Mouse (Mus musculus): ENCODE measurements around the gene Sertad3. TPM values are rescaled to one million over a fixed set of nuclear protein-coding genes. Genes with fewer than 3 reads are reported as not detected.

Gene Sertad3
- polyA plus RNA-seq, 1 experiment, result 11.8 TPM

DNA sequence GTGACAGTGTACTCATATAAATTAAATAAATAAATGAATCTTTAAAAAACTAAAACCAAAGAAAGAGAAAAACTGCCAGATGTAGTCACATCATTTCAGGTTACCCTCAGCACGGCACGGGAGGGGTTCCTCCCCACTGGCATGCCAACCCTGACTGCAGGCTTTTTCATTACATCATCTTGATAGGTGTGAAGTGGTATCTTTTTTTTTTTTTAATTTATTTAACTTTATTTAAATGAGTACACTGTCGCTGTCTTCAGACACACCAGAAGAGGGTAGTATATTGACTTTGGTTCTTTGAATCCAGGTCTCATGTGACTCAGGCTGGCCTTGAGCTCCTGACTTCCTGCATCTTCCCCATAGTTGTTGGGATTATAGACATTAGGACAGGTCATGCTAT lies 18.3 kb upstream of the Sertad3 start:
- H3K9ac ChIP-seq (ENCODE audit: low read depth, poor library complexity, severe bottlenecking), result no peak overlapping the region
- no peak overlapping the region for H3K27ac ChIP-seq (ENCODE audit: insufficient read depth, low read length)
- H3K27me3 ChIP-seq (ENCODE audit: control insufficient read depth, insufficient read depth, low read length, poor library complexity, severe bottlenecking), result no peaks in the 10 kb centered on the region
- no peaks in the 10 kb centered on the region for H3K36me3 ChIP-seq (ENCODE audit: control insufficient read depth, insufficient read depth, low read length, poor library complexity, severe bottlenecking)
- no peak overlapping the region for H3K4me3 ChIP-seq (ENCODE audit: low read depth, low read length)
- H3K4me1 ChIP-seq (ENCODE audit: control insufficient read depth, insufficient read depth, low read length), result no peaks in the 10 kb centered on the region
- TF ChIP-seq CTCF (IDR thresholded peaks at IDR 0.05; ENCODE audit: low read depth, low read length), result no peak
- H3K9me3 ChIP-seq (replicated peaks; ENCODE audit: control insufficient read depth, insufficient read depth, low read length, poor library complexity, severe bottlenecking), result no peaks in the 10 kb centered on the region

DNA sequence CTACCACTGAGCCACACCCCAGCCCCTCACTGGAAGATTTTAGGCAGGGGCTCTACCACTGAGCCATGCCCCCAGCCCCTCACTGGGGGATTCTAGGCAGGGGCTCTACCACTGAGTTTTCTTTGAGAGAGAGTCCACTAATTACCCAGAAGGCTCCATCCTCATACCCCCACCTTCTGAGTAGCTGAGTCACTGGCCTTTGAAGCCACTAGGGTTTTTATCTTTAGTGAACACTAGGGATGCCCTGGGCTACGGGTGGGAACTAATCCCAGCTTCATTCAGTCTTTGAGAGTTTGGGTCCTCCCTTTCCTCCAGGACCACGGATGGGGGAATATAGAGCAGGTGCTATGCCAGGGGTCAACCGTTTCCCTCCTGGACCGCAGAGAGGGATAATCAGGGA lies 15.0 kb upstream of the Sertad3 start:
- no peaks in the 10 kb centered on the region for H3K9me3 ChIP-seq (replicated peaks; ENCODE audit: control insufficient read depth, insufficient read depth, low read length, poor library complexity, severe bottlenecking)
- TF ChIP-seq POLR2A (IDR thresholded peaks at IDR 0.05; ENCODE audit: insufficient read depth, low read length) (no peak), EP300 (IDR thresholded peaks at IDR 0.05; ENCODE audit: insufficient read depth, low read depth, low read length) (no peak), CTCF (IDR thresholded peaks at IDR 0.05; ENCODE audit: low read depth, low read length) (no peak)
- no peaks in the 10 kb centered on the region for H3K36me3 ChIP-seq (ENCODE audit: control insufficient read depth, insufficient read depth, low read length, poor library complexity, severe bottlenecking)

DNA sequence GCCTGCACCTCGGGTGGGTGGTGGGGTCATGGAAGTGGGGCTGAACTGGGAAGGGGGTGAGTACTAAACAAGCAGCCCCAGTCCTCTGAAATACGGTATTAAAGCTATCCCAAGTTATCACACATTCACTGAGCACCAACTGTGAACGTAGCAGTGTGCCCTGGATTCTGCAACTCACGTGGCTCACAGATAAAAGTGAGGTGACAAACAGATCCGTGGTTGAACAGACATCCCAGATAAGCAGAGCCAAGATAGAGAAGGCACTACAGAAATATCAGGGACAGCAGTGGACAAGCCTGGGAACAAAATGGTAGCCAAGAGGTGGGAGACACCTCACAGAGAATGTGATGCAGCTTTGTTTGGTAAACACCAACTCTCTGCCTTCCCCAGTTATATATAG lies 13.9 kb upstream of the Sertad3 start:
- Histone ChIP-seq H3K4me1 (ENCODE audit: control insufficient read depth, insufficient read depth, low read length) (no peaks in the 10 kb centered on the region), H3K9ac (ENCODE audit: low read depth, poor library complexity, severe bottlenecking) (no peak overlapping the region), H3K36me3 (ENCODE audit: control insufficient read depth, insufficient read depth, low read length, poor library complexity, severe bottlenecking) (no peaks in the 10 kb centered on the region), H3K4me3 (ENCODE audit: low read depth, low read length) (no peak overlapping the region), H3K27me3 (ENCODE audit: control insufficient read depth, insufficient read depth, low read length, poor library complexity, severe bottlenecking) (no peaks in the 10 kb centered on the region), H3K27ac (ENCODE audit: insufficient read depth, low read length) (no peak overlapping the region), H3K9me3 (replicated peaks; ENCODE audit: control insufficient read depth, insufficient read depth, low read length, poor library complexity, severe bottlenecking) (no peaks in the 10 kb centered on the region)
- no peak for TF ChIP-seq POLR2A (IDR thresholded peaks at IDR 0.05; ENCODE audit: insufficient read depth, low read length)
- no peak for TF ChIP-seq CTCF (IDR thresholded peaks at IDR 0.05; ENCODE audit: low read depth, low read length)
- no peak for TF ChIP-seq EP300 (IDR thresholded peaks at IDR 0.05; ENCODE audit: insufficient read depth, low read depth, low read length)

More for the DNA sequence above, 15.0 kb upstream of the Sertad3 start:
- Histone ChIP-seq H3K4me1 (ENCODE audit: control insufficient read depth, insufficient read depth, low read length) (no peaks in the 10 kb centered on the region), H3K27me3 (ENCODE audit: control insufficient read depth, insufficient read depth, low read length, poor library complexity, severe bottlenecking) (no peaks in the 10 kb centered on the region), H3K9ac (ENCODE audit: low read depth, poor library complexity, severe bottlenecking) (no peak overlapping the region), H3K4me3 (ENCODE audit: low read depth, low read length) (no peak overlapping the region), H3K27ac (ENCODE audit: insufficient read depth, low read length) (no peak overlapping the region)

DNA sequence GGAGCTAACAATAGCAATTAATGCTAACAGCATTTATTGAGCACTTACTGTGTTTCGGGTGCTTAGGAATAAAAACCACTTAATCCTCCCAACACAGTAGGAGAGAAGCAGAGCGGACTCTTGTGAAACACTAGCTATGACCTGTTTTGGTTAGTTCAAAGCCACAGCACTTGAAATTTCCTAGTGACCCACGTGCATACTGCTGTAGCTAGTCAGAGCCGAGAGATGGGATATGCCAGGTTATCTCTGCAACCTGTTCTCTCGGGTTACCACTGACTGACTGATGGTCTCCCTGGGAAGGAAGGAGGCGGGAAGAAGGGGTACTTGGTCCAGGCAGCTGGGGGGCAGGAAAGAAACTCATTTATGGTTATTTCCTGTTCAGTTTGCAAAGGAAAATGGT lies 13.1 kb upstream of the Sertad3 start:
- H3K27ac ChIP-seq (ENCODE audit: insufficient read depth, low read length), result no peak overlapping the region
- H3K4me1 ChIP-seq (ENCODE audit: control insufficient read depth, insufficient read depth, low read length), result no peaks in the 10 kb centered on the region
- H3K27me3 ChIP-seq (ENCODE audit: control insufficient read depth, insufficient read depth, low read length, poor library complexity, severe bottlenecking), result no peaks in the 10 kb centered on the region
- TF ChIP-seq EP300 (IDR thresholded peaks at IDR 0.05; ENCODE audit: insufficient read depth, low read depth, low read length) (no peak), CTCF (IDR thresholded peaks at IDR 0.05; ENCODE audit: low read depth, low read length) (no peak), POLR2A (IDR thresholded peaks at IDR 0.05; ENCODE audit: insufficient read depth, low read length) (no peak)
- H3K9ac ChIP-seq (ENCODE audit: low read depth, poor library complexity, severe bottlenecking), result no peak overlapping the region
- no peaks in the 10 kb centered on the region for H3K36me3 ChIP-seq (ENCODE audit: control insufficient read depth, insufficient read depth, low read length, poor library complexity, severe bottlenecking)
- H3K4me3 ChIP-seq (ENCODE audit: low read depth, low read length), result no peak overlapping the region
- no peaks in the 10 kb centered on the region for H3K9me3 ChIP-seq (replicated peaks; ENCODE audit: control insufficient read depth, insufficient read depth, low read length, poor library complexity, severe bottlenecking)

DNA sequence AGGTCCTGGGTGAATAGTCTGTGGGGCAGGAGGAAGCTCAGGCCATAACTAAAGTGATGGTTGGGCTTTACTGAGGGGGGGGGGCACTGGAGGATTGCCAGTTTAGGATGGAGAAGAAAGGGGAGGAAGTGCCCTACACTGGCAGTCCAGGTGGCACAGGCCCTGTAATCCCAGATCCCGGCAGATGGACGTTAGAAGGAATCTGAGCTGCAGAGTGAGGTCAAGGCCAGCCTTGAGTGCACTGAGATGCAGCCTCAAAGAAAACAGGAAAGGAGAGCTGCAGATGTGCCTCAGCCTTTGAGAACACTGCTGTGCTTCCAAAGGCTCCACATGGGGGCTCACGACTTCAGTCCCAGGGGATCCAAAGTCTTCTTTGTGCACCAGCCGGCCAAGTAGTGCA lies 5.9 kb upstream of the Sertad3 start:
- H3K27me3 ChIP-seq (ENCODE audit: control insufficient read depth, insufficient read depth, low read length, poor library complexity, severe bottlenecking), result no peaks in the 10 kb centered on the region
- TF ChIP-seq POLR2A (IDR thresholded peaks at IDR 0.05; ENCODE audit: insufficient read depth, low read length) (no peak), EP300 (IDR thresholded peaks at IDR 0.05; ENCODE audit: insufficient read depth, low read depth, low read length) (no peak), CTCF (IDR thresholded peaks at IDR 0.05; ENCODE audit: low read depth, low read length) (no peak)
- H3K9ac ChIP-seq (ENCODE audit: low read depth, poor library complexity, severe bottlenecking), result no peak overlapping the region
- no peaks in the 10 kb centered on the region for H3K4me1 ChIP-seq (ENCODE audit: control insufficient read depth, insufficient read depth, low read length)
- H3K4me3 ChIP-seq (ENCODE audit: low read depth, low read length), result no peak overlapping the region
- no peak overlapping the region for H3K27ac ChIP-seq (ENCODE audit: insufficient read depth, low read length)
- no peaks in the 10 kb centered on the region for H3K9me3 ChIP-seq (replicated peaks; ENCODE audit: control insufficient read depth, insufficient read depth, low read length, poor library complexity, severe bottlenecking)
- no peaks in the 10 kb centered on the region for H3K36me3 ChIP-seq (ENCODE audit: control insufficient read depth, insufficient read depth, low read length, poor library complexity, severe bottlenecking)

DNA sequence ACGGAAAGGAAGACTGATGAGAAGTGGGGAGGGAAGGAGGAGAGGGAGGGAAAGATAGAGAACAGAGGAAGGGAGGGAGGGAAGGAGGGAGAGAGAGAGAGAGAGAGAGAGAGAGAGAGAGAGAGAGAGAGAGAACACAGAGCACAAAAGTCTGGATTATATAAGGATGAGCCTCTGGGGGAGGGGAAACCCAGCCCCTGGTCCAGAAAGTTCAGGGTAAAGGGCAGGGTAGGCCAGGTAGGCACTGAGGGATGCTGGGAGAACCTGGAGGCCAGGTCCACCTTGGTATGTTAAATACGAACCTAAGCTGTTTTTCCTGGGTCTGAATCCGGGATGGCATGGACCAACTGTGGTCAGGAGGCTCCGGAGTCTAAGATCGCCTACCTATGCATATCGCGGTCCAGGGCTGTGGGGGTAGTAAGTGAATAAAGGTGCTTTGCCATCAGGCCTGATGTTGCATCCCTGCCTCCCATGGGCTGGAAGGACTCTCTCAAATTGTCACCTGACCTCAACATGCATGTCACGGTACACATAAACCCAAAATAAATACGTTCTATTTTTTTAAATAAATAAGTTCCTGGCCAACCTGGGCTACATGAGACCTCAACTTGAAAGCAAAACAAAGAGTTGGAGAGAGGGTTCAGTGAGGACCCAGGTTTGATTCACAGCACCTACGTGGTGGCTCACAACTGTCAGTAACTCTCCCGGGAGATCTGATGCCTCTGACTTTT lies 2.0 kb upstream of the Sertad3 start:
- Histone ChIP-seq H3K4me3 (ENCODE audit: low read depth, low read length) (no peak overlapping the region), H3K9ac (ENCODE audit: low read depth, poor library complexity, severe bottlenecking) (no peak overlapping the region), H3K9me3 (replicated peaks; ENCODE audit: control insufficient read depth, insufficient read depth, low read length, poor library complexity, severe bottlenecking) (no peaks in the 10 kb centered on the region), H3K36me3 (ENCODE audit: control insufficient read depth, insufficient read depth, low read length, poor library complexity, severe bottlenecking) (peaks cover 3% of the 10 kb centered on the region), H3K27ac (ENCODE audit: insufficient read depth, low read length) (no peak overlapping the region), H3K27me3 (ENCODE audit: control insufficient read depth, insufficient read depth, low read length, poor library complexity, severe bottlenecking) (no peaks in the 10 kb centered on the region), H3K4me1 (ENCODE audit: control insufficient read depth, insufficient read depth, low read length) (peaks cover 2% of the 10 kb centered on the region)
- TF ChIP-seq POLR2A (IDR thresholded peaks at IDR 0.05; ENCODE audit: insufficient read depth, low read length) (no peak), CTCF (IDR thresholded peaks at IDR 0.05; ENCODE audit: low read depth, low read length) (no peak), EP300 (IDR thresholded peaks at IDR 0.05; ENCODE audit: insufficient read depth, low read depth, low read length) (no peak)

All from ES-Bruce4 (cell line).